Mouse (Mus musculus) liver, postnatal 0 days (tissue): ENCODE data around the gene Gpr150.

Experiments used
- CTCF ChIP-seq: sonication (generic); IDR thresholded peaks from 2 replicates; pipeline ENCODE4 v1.5.1; 2016; ENCODE audit warnings: antibody characterized with exemption, low read depth
- EP300 ChIP-seq: IDR thresholded peaks from 2 replicates; pipeline ENCODE4 v1.6.1; 2016; ENCODE audit warnings: antibody characterized with exemption, low read depth, mild to moderate bottlenecking

DNA sequence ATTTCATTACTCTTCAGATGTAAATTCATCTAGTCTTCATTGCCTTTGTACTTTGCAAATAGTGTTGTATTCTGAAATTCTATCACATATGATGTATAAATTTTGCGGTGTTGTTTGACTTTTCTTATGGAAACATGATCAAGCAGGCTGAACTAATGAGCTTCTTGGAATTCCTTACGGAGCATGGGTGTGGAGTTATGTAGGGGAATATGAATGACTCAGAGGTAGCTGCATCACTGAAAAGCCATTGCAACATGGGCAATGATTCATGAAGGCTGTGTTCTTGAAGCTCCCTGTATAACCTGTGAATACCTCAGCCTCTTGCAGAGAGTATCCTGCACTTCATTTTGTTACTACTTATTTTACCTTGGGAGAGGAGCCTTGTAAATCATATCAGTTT lies 45.2 kb upstream of the Gpr150 start:
- TF ChIP-seq CTCF (no peak), EP300 (no peak)
